Mouse (Mus musculus) heart, adult 2 months (tissue): ENCODE measurements around the gene Syn1. TPM values are rescaled to one million over a fixed set of nuclear protein-coding genes. Genes with fewer than 3 reads are reported as not detected.

ENCODE experiments used
- DNase-seq, 2 experiments: peaks; one replicate each; pipeline ENCODE4 v3.0.0; 2021
- H3K27ac ChIP-seq: fragments of 200-600 bp; 2 replicates; pipeline ENCODE4 v1.8.1; 2022
- H3K27me3 ChIP-seq: fragments of 200-500 bp; 2 replicates; pipeline ENCODE4 v1.6.1; 2012; ENCODE audit warnings: mild to moderate bottlenecking, low read length, inconsistent platforms, mixed read lengths; ENCODE audit not compliant: control insufficient read depth, insufficient read depth
- H3K36me3 ChIP-seq: fragments of 200-500 bp; 2 replicates; pipeline ENCODE4 v1.6.1; 2012; ENCODE audit warnings: low read length, inconsistent platforms; ENCODE audit not compliant: control insufficient read depth, insufficient read depth
- H3K4me1 ChIP-seq: fragments of 200-500 bp; 2 replicates; pipeline ENCODE4 v1.6.1; 2011; ENCODE audit warnings: low read length; ENCODE audit not compliant: control insufficient read depth, insufficient read depth
- H3K4me3 ChIP-seq: fragments of 200-600 bp; 2 replicates; pipeline ENCODE4 v1.8.1; 2022
- H3K79me2 ChIP-seq: fragments of 200-500 bp; replicated peaks from 2 replicates; pipeline ENCODE4 v1.6.1; 2012; ENCODE audit warnings: mild to moderate bottlenecking, inconsistent platforms, low read length, moderate library complexity, mixed read lengths; ENCODE audit not compliant: control insufficient read depth, insufficient read depth
- H3K9ac ChIP-seq: fragments of 200-500 bp; 2 replicates; pipeline ENCODE4 v1.6.1; 2012; ENCODE audit warnings: low read depth, mild to moderate bottlenecking, control low read depth, inconsistent platforms, low read length, mixed read lengths
- CTCF ChIP-seq: fragments of 200-600 bp; IDR thresholded peaks from 2 replicates; pipeline ENCODE4 v1.8.1; 2022; ENCODE audit warnings: antibody characterized with exemption, mild to moderate bottlenecking, moderate library complexity
- EP300 ChIP-seq: fragments of 200-500 bp; IDR thresholded peaks from 2 replicates; pipeline ENCODE4 v1.6.1; 2011; ENCODE audit warnings: low read depth, low read length, control low read depth; ENCODE audit not compliant: insufficient read depth
- POLR2A ChIP-seq: fragments of 200-500 bp; IDR thresholded peaks from 2 replicates; pipeline ENCODE4 v1.6.1; 2011; ENCODE audit warnings: mild to moderate bottlenecking, low read depth, low read length, control low read depth; ENCODE audit not compliant: insufficient read depth
- WGBS: fragments of 180-500 bp; shearing (Covaris S2); methylation state at CpG from one replicate; pipeline ENCODE4 v1.1.7; 2018; 5-methylcytosine and 5-hydroxymethylcytosine counted together
- intact Hi-C: fragments of 180-260 bp; cut with DNase I; formaldehyde crosslinking; loops from one replicate; pipeline ENCODE4 v1.15.1; 2025
- polyA plus RNA-seq: library from polyadenylated mRNA; depleted of rRNA; stranded (reverse); fragments of >200 nt; gene quantifications from 2 replicates; pipeline ENCODE4 v1.2.3, GENCODE M21; 2012
- total RNA-seq, 2 experiments: library from RNA; stranded (reverse); gene quantifications; 2 replicates each; pipeline ENCODE4 v1.2.3; 2021

The Syn1 gene
- total and polyA plus RNA-seq, 3 experiments: 0.16 to 0.57 (median 0.31) TPM

- Histone ChIP-seq H3K27me3 (no peaks in the 10 kb centered on the region), H3K4me3 (no peak overlapping the region), H3K9ac (no peak overlapping the region), H3K36me3 (no peaks in the 10 kb centered on the region), H3K4me1 (no peaks in the 10 kb centered on the region), H3K27ac (no peak overlapping the region), H3K79me2 (no peaks in the 10 kb centered on the region)
- DNase-seq: no peak
- TF ChIP-seq EP300: no peak
- no peak for TF ChIP-seq POLR2A
- intact Hi-C loops: no loop called here
These were observed 5.7 kb downstream of the Syn1 start for GRCm38 (mm10) chrX:20915075-20915474.

- Histone ChIP-seq H3K36me3 (no peaks in the 10 kb centered on the region), H3K4me3 (no peak overlapping the region), H3K9ac (no peak overlapping the region), H3K27ac (no peak overlapping the region), H3K4me1 (no peaks in the 10 kb centered on the region), H3K27me3 (no peaks in the 10 kb centered on the region), H3K79me2 (no peaks in the 10 kb centered on the region)
- WGBS: 64% methylated on average over 6 of the region's 6 CpGs
- intact Hi-C loops: no loop called here
- DNase-seq: no peak
- no peak for TF ChIP-seq POLR2A
- no peak for TF ChIP-seq CTCF
These were observed 7.1 kb downstream of the Syn1 start for GRCm38 (mm10) chrX:20913726-20914125.

- DNase-seq: no peak
- Histone ChIP-seq H3K4me1 (no peaks in the 10 kb centered on the region), H3K27me3 (no peaks in the 10 kb centered on the region), H3K27ac (no peak overlapping the region), H3K9ac (no peak overlapping the region), H3K36me3 (no peaks in the 10 kb centered on the region), H3K79me2 (no peaks in the 10 kb centered on the region), H3K4me3 (no peak overlapping the region)
- TF ChIP-seq POLR2A (no peak), CTCF (no peak), EP300 (no peak)
- 25% methylated on average over 3 of the region's 3 CpGs for WGBS
- intact Hi-C loops: no loop called here
These were observed 10.7 kb downstream of the Syn1 start for GRCm38 (mm10) chrX:20910074-20910473.

GRCm38 (mm10) chrX:20875241-20875640 lies 45.6 kb downstream of the Syn1 start:
- TF ChIP-seq POLR2A (no peak), CTCF (no peak), EP300 (no peak)
- H3K79me2 ChIP-seq: no peaks in the 10 kb centered on the region
- H3K4me1 ChIP-seq: no peaks in the 10 kb centered on the region
- no peak overlapping the region for H3K4me3 ChIP-seq
- H3K36me3 ChIP-seq: no peaks in the 10 kb centered on the region
- H3K9ac ChIP-seq: no peak overlapping the region
- H3K27me3 ChIP-seq: no peaks in the 10 kb centered on the region
- no peak overlapping the region for H3K27ac ChIP-seq
- WGBS: 79% methylated on average over 3 of the region's 3 CpGs
- no peak for DNase-seq
- intact Hi-C loops: no loop called here

- H3K9ac ChIP-seq: no peak overlapping the region
- H3K4me3 ChIP-seq: no peak overlapping the region
- intact Hi-C loops: no loop called here
- TF ChIP-seq POLR2A (no peak), CTCF (no peak), EP300 (no peak)
- no peaks in the 10 kb centered on the region for H3K36me3 ChIP-seq
- H3K27me3 ChIP-seq: no peaks in the 10 kb centered on the region
- H3K4me1 ChIP-seq: no peaks in the 10 kb centered on the region
- no peaks in the 10 kb centered on the region for H3K79me2 ChIP-seq
- 53% methylated on average over 11 of the region's 11 CpGs for WGBS
- H3K27ac ChIP-seq: no peak overlapping the region
- no peak for DNase-seq
These were observed 47.8 kb downstream of the Syn1 start for GRCm38 (mm10) chrX:20872928-20873500.

GRCm38 (mm10) chrX:20869962-20870513 lies 50.8 kb downstream of the Syn1 start, which contains the start of gene Timp1:
Timp1 (plus strand) TSS chrX:20870166.
- H3K9ac ChIP-seq: no peak within 1 kb of the TSS

More at GRCm38 (mm10) chrX:20869962-20870513, 50.8 kb downstream of the Syn1 start, which contains the start of gene Timp1:
- Histone ChIP-seq H3K4me3 (peak within 1 kb of the TSS; percentile 32), H3K79me2 (no peaks in the 10 kb centered on the region), H3K36me3 (no peaks in the 10 kb centered on the region), H3K4me1 (no peaks in the 10 kb centered on the region), H3K27me3 (no peaks in the 10 kb centered on the region), H3K27ac (no peak within 1 kb of the TSS)
- peak in 1 of 2 experiments; percentile 37 for DNase-seq
- TF ChIP-seq CTCF (no peak), EP300 (no peak), POLR2A (no peak)
- intact Hi-C loops: loop anchor here (10.0 kb wide), 1 partner anchor 185 kb away; the partner anchor contains the start of gene Cdk16
- WGBS: 14% methylated on average over 18 of the region's 18 CpGs
